Mouse (Mus musculus) hindlimb bud, embryonic 11.5 days (tissue): ENCODE data around the gene Htatip2.
A peak's percentile ranks its signal among the peaks of the same experiment; 100 is the strongest.

ENCODE experiments used
- DNase-seq: peaks from one replicate; pipeline ENCODE4 v3.0.0-alpha.2; 2012; ENCODE audit warnings: low read depth, low spot score; ENCODE audit errors: extremely low spot score

Gene Htatip2

GRCm38 (mm10) chr7:49758934-49759571, at the start of gene Htatip2:
TSS of gene Htatip2 (plus strand) at chr7:49759115.
- no peak for DNase-seq

- no peak for DNase-seq
Observed at GRCm38 (mm10) chr7:49709381-49710021, 49.4 kb upstream of the Htatip2 start.

GRCm38 (mm10) chr7:49717942-49718733, 40.8 kb upstream of the Htatip2 start:
- no peak for DNase-seq

- DNase-seq: no peak
Observed at GRCm38 (mm10) chr7:49734342-49734741, 24.6 kb upstream of the Htatip2 start.

GRCm38 (mm10) chr7:49739448-49739847, 19.5 kb upstream of the Htatip2 start:
- no peak for DNase-seq

- no peak for DNase-seq
Observed at GRCm38 (mm10) chr7:49741474-49741873, 17.4 kb upstream of the Htatip2 start.

- DNase-seq: no peak
Observed at GRCm38 (mm10) chr7:49741923-49742322, 17.0 kb upstream of the Htatip2 start.

GRCm38 (mm10) chr7:49751148-49751547, 7.8 kb upstream of the Htatip2 start:
- DNase-seq: no peak

GRCm38 (mm10) chr7:49752730-49753506, 6.0 kb upstream of the Htatip2 start:
- DNase-seq: peak; percentile 54

GRCm38 (mm10) chr7:49754767-49755166, 4.1 kb upstream of the Htatip2 start:
- no peak for DNase-seq

- DNase-seq: no peak
Observed at GRCm38 (mm10) chr7:49762605-49763004, 3.7 kb downstream of the Htatip2 start.

GRCm38 (mm10) chr7:49764011-49764716, 5.2 kb downstream of the Htatip2 start:
- no peak for DNase-seq

- no peak for DNase-seq
Observed at GRCm38 (mm10) chr7:49766166-49766565, 7.3 kb downstream of the Htatip2 start.

GRCm38 (mm10) chr7:49768509-49768908, 9.6 kb downstream of the Htatip2 start:
- no peak for DNase-seq

GRCm38 (mm10) chr7:49774396-49774795, 15.5 kb downstream of the Htatip2 start:
- DNase-seq: no peak

- DNase-seq: no peak
Observed at GRCm38 (mm10) chr7:49777585-49777984, 18.7 kb downstream of the Htatip2 start.

- DNase-seq: peak; percentile 80
Observed at GRCm38 (mm10) chr7:49778114-49778901, 19.4 kb downstream of the Htatip2 start, which contains the start of gene Prmt3. TSS of gene Prmt3 (plus strand) at chr7:49778346.

GRCm38 (mm10) chr7:49778904-49779615, 20.1 kb downstream of the Htatip2 start:
- no peak for DNase-seq

GRCm38 (mm10) chr7:49783017-49783416, 24.1 kb downstream of the Htatip2 start:
- DNase-seq: no peak
